Mouse (Mus musculus) ES-Bruce4 (cell line): ENCODE measurements at regions not wholly inside any gene's neighbourhood (a gene's known extent, or its start where the extent isn't known, plus 50 kb on each side); places are given as distances from the start of the nearest gene placed in this dataset.

ENCODE experiments used
- H3K27ac ChIP-seq: 2 replicates; pipeline ENCODE4 v1.5.1; 2012; ENCODE audit warnings: low read length, inconsistent platforms; ENCODE audit not compliant: insufficient read depth
- H3K27me3 ChIP-seq: 2 replicates; pipeline ENCODE4 v1.6.1; 2012; ENCODE audit warnings: mild to moderate bottlenecking, low read length, inconsistent platforms; ENCODE audit not compliant: control insufficient read depth, poor library complexity, insufficient read depth, severe bottlenecking
- H3K36me3 ChIP-seq: 2 replicates; pipeline ENCODE4 v1.6.1; 2012; ENCODE audit warnings: inconsistent platforms, mild to moderate bottlenecking, low read length, moderate library complexity; ENCODE audit not compliant: control insufficient read depth, poor library complexity, insufficient read depth, severe bottlenecking
- H3K4me1 ChIP-seq: one replicate; pipeline ENCODE4 v1.8.1; 2011; ENCODE audit warnings: low read length; ENCODE audit not compliant: control insufficient read depth, insufficient read depth
- H3K4me3 ChIP-seq: 2 replicates; pipeline ENCODE4 v1.5.1; 2011; ENCODE audit warnings: low read depth, mild to moderate bottlenecking, low read length
- H3K9ac ChIP-seq: 2 replicates; pipeline ENCODE4 v1.6.1; 2012; ENCODE audit warnings: low read depth, mild to moderate bottlenecking, inconsistent platforms; ENCODE audit not compliant: poor library complexity, severe bottlenecking
- H3K9me3 ChIP-seq: replicated peaks from 2 replicates; pipeline ENCODE4 v1.6.1; 2012; ENCODE audit warnings: mild to moderate bottlenecking, low read length, inconsistent platforms; ENCODE audit not compliant: control insufficient read depth, poor library complexity, insufficient read depth, severe bottlenecking
- CTCF ChIP-seq: IDR thresholded peaks from one replicate; pipeline ENCODE4 v1.8.1; 2011; ENCODE audit warnings: low read depth, low read length
- EP300 ChIP-seq: IDR thresholded peaks from 2 replicates; pipeline ENCODE4 v1.6.1; 2011; ENCODE audit warnings: low read depth, low read length; ENCODE audit not compliant: insufficient read depth
- POLR2A ChIP-seq: IDR thresholded peaks from one replicate; pipeline ENCODE4 v1.8.1; 2011; ENCODE audit warnings: low read length; ENCODE audit not compliant: insufficient read depth

GRCm38 (mm10) chr1:168065598-168066041 is 366.4 kb downstream of the Pbx1 start:
- Histone ChIP-seq H3K36me3 (no peaks in the 10 kb centered on the region), H3K4me3 (no peak overlapping the region), H3K4me1 (no peaks in the 10 kb centered on the region), H3K9ac (no peak overlapping the region), H3K9me3 (no peaks in the 10 kb centered on the region), H3K27ac (no peak overlapping the region), H3K27me3 (no peaks in the 10 kb centered on the region)
- TF ChIP-seq CTCF (no peak), EP300 (peak; percentile 56; the same call in 1 of the 2 replicates)

DNA sequence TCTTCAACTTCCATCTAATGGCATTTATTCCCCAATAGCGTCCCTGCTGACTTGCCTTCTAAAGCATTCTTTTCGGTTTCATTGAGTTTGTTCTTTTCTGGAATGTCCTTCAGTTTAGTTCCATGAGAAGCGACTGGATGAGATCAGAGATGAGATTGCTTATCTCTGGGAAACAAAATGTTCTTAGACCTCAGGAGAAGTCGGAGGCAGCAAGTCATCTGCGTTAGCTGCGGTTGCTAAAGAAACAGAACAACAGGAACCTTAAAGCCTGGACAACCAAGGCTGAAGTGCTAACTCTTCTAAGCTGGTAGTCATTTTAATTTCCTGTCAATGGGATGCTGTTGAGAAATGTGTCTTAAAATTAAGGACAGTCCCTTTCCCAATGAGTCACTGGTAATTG is 365.3 kb downstream of the Pbx1 start:
- H3K27me3 ChIP-seq, result no peaks in the 10 kb centered on the region
- TF ChIP-seq CTCF, result no peak
- TF ChIP-seq EP300, result no peak
- TF ChIP-seq POLR2A, result no peak
- H3K27ac ChIP-seq, result no peak overlapping the region
- H3K9me3 ChIP-seq, result no peaks in the 10 kb centered on the region
- no peaks in the 10 kb centered on the region for H3K36me3 ChIP-seq
- H3K9ac ChIP-seq, result no peak overlapping the region
- no peaks in the 10 kb centered on the region for H3K4me1 ChIP-seq
- H3K4me3 ChIP-seq, result no peak overlapping the region

DNA sequence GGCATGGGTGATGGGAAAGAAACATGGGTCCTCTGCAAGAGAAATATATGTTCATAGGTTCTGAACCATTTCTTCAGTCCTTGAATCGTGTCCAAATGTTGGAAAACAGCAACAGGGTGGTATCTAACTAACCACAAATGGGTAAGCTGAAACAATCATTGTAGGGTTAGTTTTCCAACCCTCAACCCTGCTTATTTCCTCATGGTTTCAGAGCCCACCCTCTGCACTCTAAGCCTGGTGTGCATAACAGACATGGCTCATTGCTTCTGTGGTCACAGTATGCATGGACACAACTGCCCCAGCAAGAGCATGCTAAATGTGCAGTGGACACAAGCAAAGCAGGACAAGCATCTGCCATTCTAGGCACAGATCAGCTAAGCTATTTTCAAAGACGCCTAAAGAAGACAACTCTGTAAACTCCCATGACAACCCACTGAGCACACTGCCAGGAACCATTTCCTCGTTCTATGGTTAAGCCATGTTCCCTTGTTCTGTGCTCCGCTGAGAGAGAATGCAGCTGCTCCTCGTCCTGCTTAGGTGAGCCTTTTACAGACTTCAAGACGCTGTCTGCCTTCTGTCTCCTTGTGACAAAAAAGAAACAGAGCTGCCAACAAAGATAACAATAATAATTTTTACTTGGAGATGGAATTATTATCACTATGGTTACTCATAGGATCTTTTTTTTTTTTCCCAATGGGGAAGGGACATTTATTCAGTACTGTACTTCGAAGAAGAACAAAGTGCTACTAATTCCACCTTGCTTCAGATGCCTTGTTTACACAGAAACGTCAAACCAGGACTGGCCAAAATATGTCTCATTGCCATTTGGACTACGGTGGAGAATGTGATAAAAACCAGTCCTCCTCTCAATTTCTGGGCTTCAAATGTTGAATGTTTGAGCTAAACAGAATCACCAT is 363.8 kb downstream of the Pbx1 start:
- TF ChIP-seq POLR2A (no peak), EP300 (no peak), CTCF (no peak)
- no peak overlapping the region for H3K27ac ChIP-seq
- H3K27me3 ChIP-seq, result no peaks in the 10 kb centered on the region
- H3K36me3 ChIP-seq, result no peaks in the 10 kb centered on the region
- H3K4me1 ChIP-seq, result no peaks in the 10 kb centered on the region
- H3K9me3 ChIP-seq, result no peaks in the 10 kb centered on the region
- H3K4me3 ChIP-seq, result no peak overlapping the region
- H3K9ac ChIP-seq, result no peak overlapping the region

DNA sequence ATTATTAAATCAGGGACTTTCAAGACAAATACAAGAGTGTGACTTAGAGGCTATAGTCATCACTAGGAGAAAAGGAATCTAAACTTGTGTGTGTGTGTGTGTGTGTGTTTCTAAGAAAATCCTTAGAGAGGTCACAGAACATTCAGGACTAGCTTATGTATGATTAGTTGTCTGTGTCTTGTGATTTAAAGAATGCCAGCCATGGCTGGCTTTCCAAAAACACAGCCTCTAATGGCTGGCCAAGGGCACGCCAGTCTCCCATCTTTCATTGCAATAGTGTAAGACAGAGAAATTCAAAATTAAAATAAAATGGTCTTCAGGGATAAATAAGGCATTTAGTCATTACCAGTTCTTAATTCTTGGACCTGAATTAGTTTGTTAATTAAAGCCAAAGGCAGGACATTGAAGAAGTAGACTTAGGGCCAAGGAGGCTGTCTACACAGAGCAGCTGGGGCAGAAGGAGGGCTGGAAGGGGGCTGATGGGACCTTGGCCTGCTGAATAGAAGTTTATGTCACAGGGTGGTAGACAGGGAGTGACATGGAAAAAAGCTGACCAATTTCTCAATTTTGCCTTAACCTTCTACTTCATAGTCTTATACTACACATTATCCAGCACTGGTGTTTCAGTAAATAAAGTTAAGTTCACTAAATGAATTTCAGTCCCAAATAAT is 363.0 kb downstream of the Pbx1 start:
- TF ChIP-seq EP300 (no peak), CTCF (no peak), POLR2A (no peak)
- Histone ChIP-seq H3K27ac (no peak overlapping the region), H3K27me3 (no peaks in the 10 kb centered on the region), H3K9me3 (no peaks in the 10 kb centered on the region), H3K36me3 (no peaks in the 10 kb centered on the region), H3K4me1 (no peaks in the 10 kb centered on the region), H3K4me3 (no peak overlapping the region), H3K9ac (no peak overlapping the region)
